Mouse (Mus musculus): ENCODE results near the gene Acer1.

DNA sequence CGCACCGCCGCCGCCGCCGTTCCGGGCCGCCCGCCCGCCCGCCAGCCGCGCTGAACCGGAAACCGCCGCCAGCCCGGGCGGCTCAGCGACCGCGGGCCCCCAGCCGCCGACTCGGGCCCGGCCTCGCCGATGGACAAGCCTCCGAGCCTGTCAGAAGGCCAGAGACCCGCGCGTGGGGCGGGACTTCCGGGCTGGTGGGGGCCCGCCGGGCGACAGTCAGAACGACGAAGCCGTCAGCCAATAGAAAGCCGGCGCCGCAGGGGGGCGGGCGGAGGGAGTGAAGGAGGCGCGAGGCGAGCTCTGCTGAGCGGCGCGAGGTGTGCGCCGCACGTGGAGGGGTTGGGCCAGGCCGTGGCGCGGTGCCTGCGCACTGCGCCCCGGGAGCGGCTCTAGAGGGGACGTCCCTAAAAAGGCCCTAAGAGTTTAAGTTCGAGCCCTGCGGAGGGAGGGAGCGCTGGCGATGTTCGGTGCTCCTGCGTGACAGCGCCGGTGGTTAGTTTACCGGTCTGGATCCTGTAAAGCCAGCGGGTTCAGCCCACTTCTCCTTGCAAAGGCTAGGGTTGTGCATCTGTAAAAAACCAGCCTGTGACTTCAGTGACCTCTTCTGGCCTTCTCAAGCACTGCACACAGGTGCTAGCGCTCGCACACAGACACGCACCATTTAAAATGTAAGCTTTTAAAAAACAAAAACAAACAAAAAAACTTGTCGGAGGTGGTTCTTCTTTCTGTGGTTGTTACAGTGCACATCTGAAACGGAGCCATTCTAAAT is 46.4 kb downstream of the Acer1 start, which contains the start of gene Mllt1:
- TF ChIP-seq EP300 (IDR thresholded peaks at IDR 0.05; ENCODE audit: low read depth) (no peak), CTCF (IDR thresholded peaks at IDR 0.05; ENCODE audit: low read depth) (peak; percentile 65)
